Mouse (Mus musculus) hindbrain, embryonic 16.5 days (tissue): Measurements from ENCODE around the gene Nckipsd. TPM values are rescaled to one million over a fixed set of nuclear protein-coding genes. Genes with fewer than 3 reads are reported as not detected.

Experiments used
- ATAC-seq: fragments of 200-750 bp; cut with Nextera tagmentation; 2 replicates; pipeline ENCODE4 v1.8.0; 2017; ENCODE audit warnings: moderate TSS enrichment, moderate library complexity
- H3K27ac ChIP-seq: fragments of 300-500 bp; sonication (generic); 2 replicates; pipeline ENCODE4 v1.5.1; 2014; ENCODE audit warnings: low read depth, mild to moderate bottlenecking, control low read depth, low read length, moderate library complexity
- H3K27me3 ChIP-seq: fragments of 300-500 bp; sonication (generic); replicated peaks from 2 replicates; pipeline ENCODE4 v1.6.1; 2014; ENCODE audit warnings: low read length; ENCODE audit not compliant: control insufficient read depth, insufficient read depth
- H3K36me3 ChIP-seq: fragments of 300-500 bp; sonication (generic); 2 replicates; pipeline ENCODE4 v1.6.1; 2014; ENCODE audit warnings: mild to moderate bottlenecking, low read length, moderate library complexity, mixed read lengths; ENCODE audit not compliant: control insufficient read depth, insufficient read depth
- H3K4me1 ChIP-seq: fragments of 300-500 bp; sonication (generic); 2 replicates; pipeline ENCODE4 v1.6.1; 2014; ENCODE audit warnings: low read depth, low read length; ENCODE audit not compliant: control insufficient read depth, insufficient read depth
- H3K4me2 ChIP-seq: fragments of 300-500 bp; sonication (generic); 2 replicates; pipeline ENCODE4 v1.6.1; 2014; ENCODE audit warnings: mild to moderate bottlenecking, low read length, control low read depth, moderate library complexity
- H3K4me3 ChIP-seq: fragments of 300-500 bp; sonication (generic); 2 replicates; pipeline ENCODE4 v1.5.1; 2014; ENCODE audit warnings: mild to moderate bottlenecking, low read length, control low read depth, moderate library complexity
- H3K9ac ChIP-seq: fragments of 300-500 bp; sonication (generic); 2 replicates; pipeline ENCODE4 v1.6.1; 2014; ENCODE audit warnings: low read depth, mild to moderate bottlenecking, control low read depth, low read length, moderate library complexity
- H3K9me3 ChIP-seq: fragments of 300-500 bp; sonication (generic); 2 replicates; pipeline ENCODE4 v1.6.1; 2014; ENCODE audit warnings: mild to moderate bottlenecking, low read length, moderate library complexity; ENCODE audit not compliant: control insufficient read depth
- WGBS: fragments of 180-500 bp; shearing (Covaris S2); extraction: QIAGEN DNeasy Blood & Tissue Kit; methylation state at CpG from one replicate; pipeline ENCODE4 v1.1.7; 2014; 5-methylcytosine and 5-hydroxymethylcytosine counted together
- microRNA-seq: library from miRNA; unstranded; fragments of <30 nt; microRNA quantifications from one replicate; pipeline ENCODE4, GENCODE M21; 2017
- polyA plus RNA-seq: library from polyadenylated mRNA; unstranded; fragments of >200 nt; fragmentation: Nextera tagmentation; extraction: Ambion mirVana; gene quantifications from 2 replicates; pipeline ENCODE4 v1.2.1, GENCODE M21; 2015

Nckipsd gene
- polyA plus RNA-seq, 1 experiment from 2014 or later = 35.1 TPM

- peak within 1 kb of the TSS; percentile 84 for H3K27ac ChIP-seq
- no peak for ATAC-seq
- peaks cover 17% of the 10 kb centered on the region for H3K36me3 ChIP-seq
- WGBS = 91% methylated on average over 3 of the region's 3 CpGs
- H3K9ac ChIP-seq = peak within 1 kb of the TSS; percentile 82
- peaks cover 12% of the 10 kb centered on the region for H3K4me1 ChIP-seq
- peak within 1 kb of the TSS; percentile 74 for H3K4me3 ChIP-seq
- no peaks in the 10 kb centered on the region for H3K9me3 ChIP-seq
- no peaks in the 10 kb centered on the region for H3K27me3 ChIP-seq
- H3K4me2 ChIP-seq = peak within 1 kb of the TSS; percentile 89
These were observed 44.8 kb downstream of the Nckipsd start, which contains the start of gene Slc26a6 for GRCm38 (mm10) chr9:108852976-108853375. Gene Slc26a6 (plus strand): TSS chr9:108853283.

- Histone ChIP-seq H3K4me1 (peaks cover 12% of the 10 kb centered on the region), H3K27ac (peak overlapping the region; percentile 84), H3K9me3 (no peaks in the 10 kb centered on the region), H3K4me2 (peak overlapping the region; percentile 89), H3K4me3 (peak overlapping the region; percentile 74), H3K9ac (peak overlapping the region; percentile 82), H3K27me3 (no peaks in the 10 kb centered on the region), H3K36me3 (peaks cover 17% of the 10 kb centered on the region)
- ATAC-seq = peak; percentile 92
- 2% methylated on average over 25 of the region's 25 CpGs for WGBS
These were observed 45.6 kb downstream of the Nckipsd start for GRCm38 (mm10) chr9:108853635-108854240.

GRCm38 (mm10) chr9:108854241-108854696 is 46.1 kb downstream of the Nckipsd start:
- peak overlapping the region; percentile 82 for H3K9ac ChIP-seq
- H3K27me3 ChIP-seq = no peaks in the 10 kb centered on the region
- H3K27ac ChIP-seq = peak overlapping the region; percentile 84
- peak; percentile 85 for ATAC-seq
- peak overlapping the region; percentile 74 for H3K4me3 ChIP-seq
- WGBS = under 1% methylated on average over 27 of the region's 28 CpGs
- peaks cover 12% of the 10 kb centered on the region for H3K4me1 ChIP-seq
- H3K36me3 ChIP-seq = peaks cover 17% of the 10 kb centered on the region
- H3K4me2 ChIP-seq = peak overlapping the region; percentile 89
- no peaks in the 10 kb centered on the region for H3K9me3 ChIP-seq

- peaks cover 11% of the 10 kb centered on the region; the same call in 1 of the 2 replicates for H3K36me3 ChIP-seq
- H3K27ac ChIP-seq = no peak overlapping the region
- 57% methylated on average over 5 of the region's 5 CpGs for WGBS
- peak overlapping the region; percentile 74; the same call in 1 of the 2 replicates for H3K4me3 ChIP-seq
- no peaks in the 10 kb centered on the region for H3K9me3 ChIP-seq
- H3K9ac ChIP-seq = no peak overlapping the region
- peaks cover 12% of the 10 kb centered on the region for H3K4me1 ChIP-seq
- H3K4me2 ChIP-seq = peak overlapping the region; percentile 89
- no peak for ATAC-seq
- H3K27me3 ChIP-seq = no peaks in the 10 kb centered on the region
These were observed 47.2 kb downstream of the Nckipsd start for GRCm38 (mm10) chr9:108855335-108855734.

GRCm38 (mm10) chr9:108858792-108859527 is 50.8 kb downstream of the Nckipsd start:
- Histone ChIP-seq H3K36me3 (peaks cover 20% of the 10 kb centered on the region), H3K9me3 (no peaks in the 10 kb centered on the region), H3K4me2 (no peak overlapping the region), H3K4me3 (no peak overlapping the region), H3K27ac (no peak overlapping the region), H3K4me1 (peaks cover 7% of the 10 kb centered on the region), H3K9ac (no peak overlapping the region), H3K27me3 (no peaks in the 10 kb centered on the region)
- WGBS = 77% methylated on average over 8 of the region's 8 CpGs
- no peak for ATAC-seq

Small RNAs within 50 kb of the gene (microRNA-seq; reads per million reads assigned to microRNA genes)
- gene Gm23156 = not detected

Other genes starting within 250 kb of the Nckipsd start
- 101 and 110 TPM in 2 replicates for gene Impdh2, start 248.1 kb upstream of the Nckipsd start, polyA plus RNA-seq
- 71.8 and 78.2 TPM in 2 replicates for gene Ndufaf3, start 240.9 kb upstream of the Nckipsd start, polyA plus RNA-seq
- 328 and 331 TPM in 2 replicates for gene Dalrd3, start 238.5 kb upstream of the Nckipsd start, polyA plus RNA-seq
- gene Wdr6, start 229.6 kb upstream of the Nckipsd start, polyA plus RNA-seq = 326 and 352 TPM in 2 replicates
- gene P4htm, start 210.7 kb upstream of the Nckipsd start, polyA plus RNA-seq = 40.1 and 40.2 TPM in 2 replicates
- 44.6 and 48.0 TPM in 2 replicates for gene Arih2, start 159.0 kb upstream of the Nckipsd start, polyA plus RNA-seq
- 48.7 and 51.3 TPM in 2 replicates for gene Slc25a20, start 146.3 kb upstream of the Nckipsd start, polyA plus RNA-seq
- gene Prkar2a, start 119.1 kb upstream of the Nckipsd start, polyA plus RNA-seq = 36.8 and 52.8 TPM in 2 replicates
- gene Ip6k2, start 24.6 kb upstream of the Nckipsd start, polyA plus RNA-seq = 178 and 185 TPM in 2 replicates
- 11.6 and 12.8 TPM in 2 replicates for gene Celsr3, start 18.0 kb downstream of the Nckipsd start, polyA plus RNA-seq
- 21.9 and 22.2 TPM in 2 replicates for gene Slc26a6, start 44.9 kb downstream of the Nckipsd start, polyA plus RNA-seq
- 0.17 TPM in 1 of 2 replicates, not detected in the other for gene Tmem89, start 106.3 kb downstream of the Nckipsd start, polyA plus RNA-seq
- gene Uqcrc1, start 128.3 kb downstream of the Nckipsd start, polyA plus RNA-seq = 521 and 553 TPM in 2 replicates
- 1.5 and 1.7 TPM in 2 replicates for gene Col7a1, start 145.2 kb downstream of the Nckipsd start, polyA plus RNA-seq
- gene Ucn2, start 177.6 kb downstream of the Nckipsd start, polyA plus RNA-seq = not detected in 2 replicates
- gene Pfkfb4, start 183.4 kb downstream of the Nckipsd start, polyA plus RNA-seq = 31.3 and 31.9 TPM in 2 replicates
- 83.2 and 87.5 TPM in 2 replicates for gene Shisa5, start 230.2 kb downstream of the Nckipsd start, polyA plus RNA-seq